20 mouse cellular contexts compared by ENCODE assay signal in genomic region chr19:40716981-40717380, GRCm38 (mm10). TPM values are rescaled to one million over a fixed set of nuclear protein-coding genes. Genes with fewer than 3 reads are reported as not detected.
"Had no signal": no experiment of that assay in that cellular context is flagged by ENCODE, and none has a peak within 500 bp of the region (broad histone marks: within the 10 kb centered on the region; RNA-seq: fewer than 3 reads in every experiment).

No protein-coding gene starts in this region.

- H3K9ac ChIP-seq: limb, embryonic 12.5 days; liver, embryonic 13.5 days; liver, postnatal 0 days; lung, embryonic 15.5 days; midbrain, embryonic 12.5 days; neural tube, embryonic 13.5 days had no signal

- H3K4me2 ChIP-seq: limb, embryonic 12.5 days; liver, embryonic 13.5 days; lung, embryonic 15.5 days; midbrain, embryonic 12.5 days; neural tube, embryonic 13.5 days had no signal

- H3K4me1 ChIP-seq: liver, embryonic 13.5 days; lung, embryonic 15.5 days; neural tube, embryonic 13.5 days had no signal

- H3K27me3 ChIP-seq: liver, embryonic 13.5 days; lung, embryonic 15.5 days; megakaryocyte, embryonic 14.5 days; midbrain, embryonic 12.5 days; neural tube, embryonic 13.5 days had no signal

- ATAC-seq: liver, postnatal 0 days; midbrain, embryonic 16.5 days had no signal

- H3K4me3 ChIP-seq: left cerebral cortex, adult 2 months; limb, embryonic 12.5 days; liver, embryonic 13.5 days; lung, embryonic 15.5 days; megakaryocyte, embryonic 14.5 days; midbrain, embryonic 12.5 days; neural tube, embryonic 13.5 days had no signal

- H3K27ac ChIP-seq: left cerebral cortex, adult 2 months; limb, embryonic 12.5 days; liver, embryonic 13.5 days; lung, embryonic 15.5 days; macrophage; midbrain, embryonic 12.5 days; neural tube, embryonic 13.5 days had no signal

- DNase-seq: kidney, postnatal 10 days; liver; liver, embryonic 13.5 days; liver, postnatal 0 days; lung, postnatal 14 days; right cerebral cortex, adult 18-20 months; right cerebral cortex, postnatal 25 days; thymus, adult 2 months; thymus, postnatal 25 days had no signal

- H3K9me3 ChIP-seq: limb, embryonic 12.5 days; liver, embryonic 13.5 days; lung, embryonic 15.5 days; megakaryocyte, embryonic 14.5 days; midbrain, embryonic 12.5 days; neural tube, embryonic 13.5 days had no signal

- H3K36me3 ChIP-seq: limb, embryonic 12.5 days; liver, embryonic 13.5 days; lung, embryonic 15.5 days; midbrain, embryonic 12.5 days; neural tube, embryonic 13.5 days had no signal

RNA-seq across cellular contexts. Expression of gene Cc2d2b, which starts 31.6 kb away (rescaled TPM):
- polyA plus RNA-seq: kidney, embryonic 14.5 days; large intestine, adult 2 months; macrophage; neural tube, embryonic 13.5 days; small intestine, adult 2 months; thymus, adult 2 months had no signal
